Mouse (Mus musculus) liver, embryonic 15.5 days (tissue): Measurements from ENCODE around the gene Gm5741. TPM values are rescaled to one million over a fixed set of nuclear protein-coding genes. Genes with fewer than 3 reads are reported as not detected.

Experiments used
- ATAC-seq: fragments of 200-750 bp; cut with Nextera tagmentation; 2 replicates; pipeline ENCODE4 v1.8.0; 2017; ENCODE audit warnings: moderate number of reproducible peaks, mild to moderate bottlenecking, moderate library complexity; ENCODE audit not compliant: insufficient read depth
- H3K27ac ChIP-seq: fragments of 300-500 bp; sonication (generic); replicated peaks from 2 replicates; pipeline ENCODE4 v1.5.1; 2015; ENCODE audit warnings: mild to moderate bottlenecking, inconsistent platforms
- H3K27me3 ChIP-seq: fragments of 300-500 bp; sonication (generic); 2 replicates; pipeline ENCODE4 v1.6.1; 2015; ENCODE audit warnings: mild to moderate bottlenecking, inconsistent platforms
- H3K36me3 ChIP-seq: fragments of 300-500 bp; sonication (generic); replicated peaks from 2 replicates; pipeline ENCODE4 v1.6.1; 2015; ENCODE audit warnings: moderate library complexity, mild to moderate bottlenecking, inconsistent platforms
- H3K4me1 ChIP-seq: fragments of 300-500 bp; sonication (generic); replicated peaks from 2 replicates; pipeline ENCODE4 v1.6.1; 2015; ENCODE audit warnings: inconsistent platforms
- H3K4me2 ChIP-seq: fragments of 300-500 bp; sonication (generic); 2 replicates; pipeline ENCODE4 v1.6.1; 2015; ENCODE audit warnings: moderate library complexity, mild to moderate bottlenecking, inconsistent platforms
- H3K4me3 ChIP-seq: fragments of 300-500 bp; sonication (generic); replicated peaks from 2 replicates; pipeline ENCODE4 v1.5.1; 2015; ENCODE audit warnings: mild to moderate bottlenecking, inconsistent platforms
- H3K9ac ChIP-seq: fragments of 300-500 bp; sonication (generic); 2 replicates; pipeline ENCODE4 v1.6.1; 2015; ENCODE audit warnings: moderate library complexity, mild to moderate bottlenecking, inconsistent platforms
- H3K9me3 ChIP-seq: fragments of 300-500 bp; sonication (generic); replicated peaks from 2 replicates; pipeline ENCODE4 v1.6.1; 2016; ENCODE audit warnings: inconsistent platforms
- WGBS: fragments of 180-500 bp; shearing (Covaris S2); methylation state at CpG from one replicate; pipeline ENCODE4 v1.1.7; 2015; ENCODE audit warnings: mixed read lengths; ENCODE audit not compliant: insufficient replicate concordance; 5-methylcytosine and 5-hydroxymethylcytosine counted together
- polyA plus RNA-seq: library from polyadenylated mRNA; unstranded; fragments of >200 nt; fragmentation: Nextera tagmentation; extraction: Ambion mirVana; gene quantifications from 2 replicates; pipeline ENCODE4 v1.2.1, GENCODE M21; 2015

Gene Gm5741
- polyA plus RNA-seq, 1 experiment from 2014 or later: not detected

DNA sequence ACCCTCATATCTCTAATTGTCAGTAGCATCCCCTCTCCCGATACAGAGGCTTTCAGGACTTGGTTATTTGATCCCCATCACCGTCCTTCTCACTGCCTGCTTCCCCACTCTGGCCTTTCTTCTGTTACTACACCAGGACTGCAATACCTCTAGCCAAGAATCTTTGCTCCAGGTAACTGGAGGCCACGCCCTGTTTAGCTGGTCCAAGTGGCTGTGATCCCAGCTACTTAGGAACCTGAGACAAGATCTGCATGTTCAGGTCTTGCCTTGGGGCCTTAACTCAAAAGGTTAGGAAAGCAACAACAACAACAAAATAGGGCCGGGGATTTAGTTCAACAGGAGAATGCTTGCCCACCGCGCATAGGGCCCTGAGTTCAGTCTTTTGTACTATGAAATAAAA, 24.2 kb downstream of the Gm5741 start:
- Histone ChIP-seq H3K27me3 (no peaks in the 10 kb centered on the region), H3K4me1 (peaks cover 28% of the 10 kb centered on the region), H3K9me3 (no peaks in the 10 kb centered on the region), H3K27ac (no peak overlapping the region), H3K4me3 (no peak overlapping the region), H3K4me2 (no peak overlapping the region), H3K36me3 (peaks cover 91% of the 10 kb centered on the region), H3K9ac (no peak overlapping the region)
- ATAC-seq: no peak
- WGBS: 84% methylated on average over 6 of the region's 6 CpGs

DNA sequence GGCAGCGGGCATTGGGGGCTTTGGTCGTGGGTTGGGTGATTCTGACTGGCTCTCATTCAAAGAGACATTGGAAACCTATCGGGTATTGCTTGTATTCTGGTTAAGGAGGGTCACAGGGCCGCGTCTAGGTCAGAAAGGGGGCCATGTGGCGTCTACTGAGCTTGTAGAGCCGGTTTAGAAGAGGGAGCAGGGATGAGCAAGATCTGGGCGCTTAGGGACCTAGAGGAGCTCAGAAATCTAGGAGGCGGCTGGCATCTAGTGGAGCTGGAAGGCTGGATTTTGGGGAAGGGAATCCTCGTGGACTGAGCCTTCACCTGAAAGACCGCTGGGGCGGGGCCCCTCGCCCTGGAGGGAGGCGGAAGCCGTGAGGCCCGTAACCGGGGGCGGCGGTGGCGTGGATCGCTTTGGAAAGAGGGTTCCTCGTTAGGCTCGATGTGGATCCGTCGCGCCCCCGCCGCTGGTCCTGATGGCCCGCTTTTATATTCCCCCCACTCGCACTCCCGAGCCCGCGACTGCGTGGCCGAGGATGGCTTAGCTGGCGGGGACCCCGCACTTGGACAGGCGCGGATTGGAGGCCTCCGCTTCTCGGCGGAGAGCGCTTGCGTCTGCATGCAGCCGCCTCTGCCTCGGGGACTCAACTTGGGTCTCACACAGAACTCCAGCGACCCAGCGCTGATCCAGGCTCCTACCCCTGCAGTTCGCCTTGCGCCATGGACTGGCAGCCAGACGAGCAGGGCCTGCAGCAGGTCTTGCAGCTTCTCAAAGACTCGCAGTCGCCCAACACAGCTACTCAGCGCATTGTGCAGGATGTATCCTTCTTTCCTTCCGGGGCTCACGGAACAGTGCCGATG, 29.9 kb downstream of the Gm5741 start:
- peak overlapping the region; percentile 85 for H3K4me3 ChIP-seq
- peaks cover 71% of the 10 kb centered on the region for H3K4me1 ChIP-seq
- peak; percentile 38 for ATAC-seq
- peak overlapping the region; percentile 93 for H3K4me2 ChIP-seq
- under 1% methylated on average over 57 of the region's 57 CpGs for WGBS
- H3K27me3 ChIP-seq: no peaks in the 10 kb centered on the region
- H3K27ac ChIP-seq: peak overlapping the region; percentile 98
- H3K9ac ChIP-seq: peak overlapping the region; percentile 94
- H3K36me3 ChIP-seq: peaks cover 51% of the 10 kb centered on the region
- no peaks in the 10 kb centered on the region for H3K9me3 ChIP-seq

DNA sequence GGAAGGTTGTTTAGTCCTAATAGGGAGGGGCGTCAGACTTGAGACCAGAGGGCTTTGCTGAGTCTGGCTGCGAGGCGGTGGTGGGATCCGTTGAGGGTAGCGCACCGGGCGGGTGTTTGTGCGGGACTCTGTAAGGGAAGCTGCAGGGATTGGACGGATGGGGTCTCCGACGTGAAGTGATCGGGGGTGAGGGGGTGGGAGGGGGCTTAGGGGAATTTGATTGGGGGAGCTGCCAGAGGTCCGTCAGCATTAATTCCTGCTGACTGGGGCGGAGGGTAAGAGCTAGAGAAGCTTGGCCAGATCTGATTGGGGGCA, 30.5 kb downstream of the Gm5741 start:
- peaks cover 75% of the 10 kb centered on the region for H3K4me1 ChIP-seq

GRCm38 (mm10) chr8:85036718-85037365, 30.9 kb downstream of the Gm5741 start, which contains the start of gene Tnpo2:
Tnpo2 (plus strand) TSS chr8:85036915.
- WGBS: under 1% methylated on average over 59 of the region's 59 CpGs
- Histone ChIP-seq H3K9ac (peak within 1 kb of the TSS; percentile 94), H3K27ac (peak within 1 kb of the TSS; percentile 98), H3K4me2 (peak within 1 kb of the TSS; percentile 93), H3K4me1 (peaks cover 77% of the 10 kb centered on the region), H3K4me3 (peak within 1 kb of the TSS; percentile 85), H3K36me3 (peaks cover 51% of the 10 kb centered on the region), H3K27me3 (no peaks in the 10 kb centered on the region), H3K9me3 (no peaks in the 10 kb centered on the region)
- peak; percentile 84 for ATAC-seq

More for the DNA sequence above, 30.5 kb downstream of the Gm5741 start:
- ATAC-seq: peak; percentile 19
- Histone ChIP-seq H3K27me3 (no peaks in the 10 kb centered on the region), H3K9ac (peak overlapping the region; percentile 94), H3K4me2 (peak overlapping the region; percentile 93), H3K9me3 (no peaks in the 10 kb centered on the region), H3K36me3 (peaks cover 51% of the 10 kb centered on the region), H3K4me3 (peak overlapping the region; percentile 85), H3K27ac (peak overlapping the region; percentile 98)
- WGBS: under 1% methylated on average over 14 of the region's 14 CpGs

GRCm38 (mm10) chr8:85036381-85036717, 31.4 kb downstream of the Gm5741 start:
- Histone ChIP-seq H3K27me3 (no peaks in the 10 kb centered on the region), H3K4me1 (peaks cover 73% of the 10 kb centered on the region), H3K36me3 (peaks cover 51% of the 10 kb centered on the region), H3K9me3 (no peaks in the 10 kb centered on the region), H3K4me2 (peak overlapping the region; percentile 93), H3K9ac (peak overlapping the region; percentile 75), H3K4me3 (peak overlapping the region; percentile 85), H3K27ac (peak overlapping the region; percentile 87)
- peak; percentile 27 for ATAC-seq
- under 1% methylated on average over 9 of the region's 9 CpGs for WGBS

DNA sequence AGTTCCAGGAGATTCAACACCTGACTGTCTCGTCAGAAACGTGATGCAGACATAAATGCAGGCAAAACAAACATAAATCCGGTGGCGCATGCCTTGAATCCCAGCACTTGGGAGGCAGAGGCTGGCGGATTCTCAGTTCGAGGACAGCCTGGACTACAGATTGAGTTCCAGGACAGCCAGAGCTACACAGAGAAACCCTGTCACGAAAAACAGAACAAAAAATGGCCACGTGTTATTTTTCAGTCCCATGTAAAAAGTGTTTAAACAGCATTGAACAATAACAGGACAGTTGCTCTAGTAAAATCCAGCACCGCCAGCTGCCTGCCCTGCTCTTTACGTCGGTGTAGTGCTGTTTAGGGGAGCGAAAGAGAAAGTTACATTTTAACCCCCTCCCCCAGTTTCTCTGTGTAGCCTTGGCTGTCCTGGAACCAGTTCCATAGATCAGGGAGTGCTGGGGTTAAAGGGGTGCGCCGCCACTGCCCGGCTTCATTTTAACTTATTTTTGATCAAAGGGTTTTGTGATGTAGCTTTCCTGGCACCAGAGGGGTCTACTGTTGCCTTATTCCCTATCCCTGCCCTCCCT, 32.0 kb downstream of the Gm5741 start:
- Histone ChIP-seq H3K4me3 (peak overlapping the region; percentile 85), H3K27ac (peak overlapping the region; percentile 87), H3K4me2 (peak overlapping the region; percentile 93), H3K36me3 (peaks cover 51% of the 10 kb centered on the region), H3K9ac (peak overlapping the region; percentile 75), H3K9me3 (no peaks in the 10 kb centered on the region), H3K27me3 (no peaks in the 10 kb centered on the region), H3K4me1 (peaks cover 68% of the 10 kb centered on the region)
- peak; percentile 9; the same call in 1 of the 2 replicates for ATAC-seq
- WGBS: under 1% methylated on average over 15 of the region's 15 CpGs

DNA sequence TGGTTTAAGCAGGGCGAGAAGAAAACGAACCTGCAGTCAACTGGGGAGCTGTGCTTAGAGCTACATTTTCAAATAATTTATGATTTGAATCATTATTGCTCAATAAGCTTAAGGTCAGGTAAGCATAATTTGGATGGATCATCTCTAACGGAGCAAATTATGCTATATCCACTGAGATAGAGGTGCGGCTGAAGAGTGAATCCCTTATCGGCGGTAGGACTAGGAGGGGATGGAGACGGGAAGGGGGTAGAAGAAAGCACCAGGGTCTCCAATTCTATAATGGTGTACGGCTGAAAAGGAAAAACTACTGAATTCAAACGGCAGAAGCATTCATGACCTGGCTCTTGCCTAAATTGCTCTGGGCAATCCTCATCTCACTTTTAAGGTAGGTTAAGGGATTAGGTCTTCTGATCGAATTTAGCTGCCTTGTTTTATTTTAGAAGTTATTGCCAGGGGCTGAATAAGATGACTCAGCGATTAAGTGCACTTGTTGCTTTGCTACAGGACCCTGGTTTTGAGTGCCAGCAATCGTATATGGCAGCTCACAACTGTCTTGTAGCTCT, 32.5 kb downstream of the Gm5741 start:
- Histone ChIP-seq H3K36me3 (peaks cover 51% of the 10 kb centered on the region), H3K9me3 (no peaks in the 10 kb centered on the region), H3K4me3 (peak overlapping the region; percentile 85), H3K27me3 (no peaks in the 10 kb centered on the region), H3K27ac (peak overlapping the region; percentile 87), H3K4me2 (peak overlapping the region; percentile 93), H3K9ac (peak overlapping the region; percentile 75), H3K4me1 (peaks cover 64% of the 10 kb centered on the region)
- WGBS: 2% methylated on average over 12 of the region's 12 CpGs
- no peak for ATAC-seq

DNA sequence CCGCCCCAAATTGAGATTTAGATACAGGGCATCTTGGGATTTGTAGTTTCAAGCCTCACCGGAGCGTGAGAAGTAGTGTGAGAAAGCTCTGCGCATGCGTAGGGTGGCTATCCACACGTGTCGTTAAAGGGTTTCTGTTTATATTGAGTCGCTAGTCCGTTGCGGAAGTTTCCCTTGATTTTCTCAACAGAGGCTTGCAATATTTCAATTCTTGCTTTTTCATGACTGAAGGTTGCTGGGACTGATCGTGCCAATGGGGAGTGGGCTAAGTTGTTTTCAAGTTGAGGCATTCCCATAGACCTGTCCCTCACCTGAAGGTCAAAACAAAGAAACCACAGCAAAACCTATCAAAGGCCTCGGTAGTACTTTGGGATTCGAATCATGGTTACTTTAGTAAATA, 33.0 kb downstream of the Gm5741 start:
- no peak for ATAC-seq
- H3K36me3 ChIP-seq: peaks cover 51% of the 10 kb centered on the region
- peak overlapping the region; percentile 85 for H3K4me3 ChIP-seq
- H3K4me2 ChIP-seq: peak overlapping the region; percentile 93
- WGBS: 2% methylated on average over 12 of the region's 13 CpGs
- peaks cover 65% of the 10 kb centered on the region for H3K4me1 ChIP-seq
- H3K27ac ChIP-seq: peak overlapping the region; percentile 87
- no peaks in the 10 kb centered on the region for H3K27me3 ChIP-seq
- H3K9me3 ChIP-seq: no peaks in the 10 kb centered on the region
- peak overlapping the region; percentile 75; the same call in 1 of the 2 replicates for H3K9ac ChIP-seq

GRCm38 (mm10) chr8:85033867-85034266, 33.9 kb downstream of the Gm5741 start:
- 0 out of 2 replicates have a peak overlapping the region, but pooled peaks have one; percentile 24 for H3K27ac ChIP-seq
- H3K4me1 ChIP-seq: peaks cover 66% of the 10 kb centered on the region
- WGBS: 50% methylated on average over 1 of the region's 1 CpGs
- H3K9me3 ChIP-seq: no peaks in the 10 kb centered on the region
- no peaks in the 10 kb centered on the region for H3K27me3 ChIP-seq
- peaks cover 58% of the 10 kb centered on the region for H3K36me3 ChIP-seq
- ATAC-seq: no peak
- peak overlapping the region; percentile 93 for H3K4me2 ChIP-seq
- H3K9ac ChIP-seq: no peak overlapping the region
- no peak overlapping the region for H3K4me3 ChIP-seq

GRCm38 (mm10) chr8:85032622-85033311, 35.0 kb downstream of the Gm5741 start:
- no peak overlapping the region for H3K9ac ChIP-seq

More at GRCm38 (mm10) chr8:85032622-85033311, 35.0 kb downstream of the Gm5741 start:
- H3K27me3 ChIP-seq: no peaks in the 10 kb centered on the region
- peaks cover 66% of the 10 kb centered on the region for H3K4me1 ChIP-seq
- no peak overlapping the region for H3K4me2 ChIP-seq
- no peak for ATAC-seq
- H3K9me3 ChIP-seq: no peaks in the 10 kb centered on the region
- WGBS: 67% methylated on average over 4 of the region's 4 CpGs
- H3K27ac ChIP-seq: no peak overlapping the region
- H3K36me3 ChIP-seq: peaks cover 60% of the 10 kb centered on the region
- no peak overlapping the region for H3K4me3 ChIP-seq
